Mouse (Mus musculus): ENCODE measurements around the gene Hcn1.

Hcn1 gene

DNA sequence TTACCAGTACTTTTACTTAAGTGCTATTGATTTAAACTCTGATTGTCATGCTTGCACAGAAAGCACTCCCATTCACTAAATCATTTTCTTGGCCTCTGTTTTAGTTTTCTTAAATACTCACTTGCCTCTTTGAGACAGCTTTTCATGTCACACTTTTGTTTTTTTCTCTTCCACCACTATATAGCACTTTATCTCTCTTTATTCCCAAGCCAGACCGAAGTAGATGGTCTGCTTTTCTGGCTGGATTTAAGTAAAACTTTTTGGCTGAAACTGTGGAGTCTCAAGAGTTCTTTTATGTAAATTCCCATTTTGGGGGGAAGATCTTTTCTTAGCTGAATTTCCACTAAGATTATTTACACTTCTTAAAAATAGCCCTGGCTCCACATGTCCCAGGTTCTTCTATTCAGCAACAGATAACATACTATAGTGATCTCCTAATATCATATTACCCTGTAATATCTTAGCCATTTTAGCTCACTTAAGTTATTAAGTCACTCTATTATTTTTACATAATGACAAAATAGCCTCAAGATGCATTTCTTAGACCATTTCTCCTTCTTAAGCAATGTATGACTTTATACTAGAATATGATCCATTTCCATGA lies 92.7 kb downstream of the Hcn1 start:
- in situ Hi-C loops (cut with MboI; ENCODE audit: unreplicated experiment in 2 of 2), result no loop called here

DNA sequence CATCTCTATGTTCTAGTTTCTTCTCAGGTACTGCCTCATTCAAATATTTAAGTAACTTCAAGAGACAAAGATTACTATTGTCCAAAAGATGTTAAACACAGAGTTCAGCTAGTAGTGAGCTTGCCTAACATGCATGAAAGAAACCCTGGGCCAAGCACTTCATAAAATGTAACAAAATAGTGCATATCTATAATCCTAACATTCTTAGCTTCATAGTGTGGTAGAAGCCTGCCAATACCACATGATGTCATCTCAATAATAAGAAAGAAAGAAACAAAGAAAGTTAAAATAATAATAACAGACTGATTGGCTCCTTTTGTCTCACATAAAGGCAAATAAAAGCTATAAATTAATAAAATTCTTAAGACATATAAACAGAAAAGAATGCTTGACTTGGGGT lies 103.5 kb downstream of the Hcn1 start:
- in situ Hi-C loops (cut with MboI; ENCODE audit: unreplicated experiment in 2 of 2), result no loop called here

DNA sequence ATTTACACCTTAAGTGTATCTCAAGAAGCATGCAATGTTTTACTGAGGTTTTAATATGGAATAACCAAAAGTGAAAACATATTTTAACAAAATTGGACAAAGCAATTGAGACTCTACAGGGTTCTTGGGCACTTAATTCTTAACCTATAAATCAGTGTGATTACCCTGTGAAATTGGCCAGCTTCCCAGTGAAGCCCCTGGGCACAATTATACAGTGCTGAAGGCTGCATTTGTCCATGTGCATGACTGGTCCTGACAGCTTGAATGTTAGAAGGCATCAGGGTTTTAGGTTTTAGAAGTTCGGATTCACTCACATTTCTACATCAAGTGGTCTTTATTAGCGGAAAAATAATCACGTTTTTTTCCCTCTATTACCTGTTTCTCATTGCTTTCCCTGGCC lies 103.9 kb downstream of the Hcn1 start:
- in situ Hi-C loops (cut with MboI; ENCODE audit: unreplicated experiment in 2 of 2), result no loop called here

DNA sequence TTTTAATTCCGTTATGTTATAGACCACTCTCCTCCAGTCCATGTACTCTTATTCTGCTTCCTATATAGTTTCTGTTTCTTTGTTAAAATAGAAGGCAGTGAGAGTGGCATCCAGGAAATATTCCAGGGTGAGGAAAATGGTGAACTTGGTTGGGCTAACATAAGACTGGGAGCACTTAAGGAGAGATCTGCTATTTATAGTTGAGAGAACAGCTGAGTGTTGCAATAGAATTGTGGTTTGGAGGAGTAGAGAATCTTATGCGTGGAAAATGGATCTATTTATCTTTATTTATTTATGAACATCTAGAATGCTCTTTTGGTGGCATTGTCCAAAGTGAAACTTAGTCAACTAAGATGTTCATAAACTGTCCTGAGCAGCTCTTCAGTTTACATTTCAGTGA lies 104.4 kb downstream of the Hcn1 start:
- in situ Hi-C loops (cut with MboI; ENCODE audit: unreplicated experiment in 2 of 2), result no loop called here

DNA sequence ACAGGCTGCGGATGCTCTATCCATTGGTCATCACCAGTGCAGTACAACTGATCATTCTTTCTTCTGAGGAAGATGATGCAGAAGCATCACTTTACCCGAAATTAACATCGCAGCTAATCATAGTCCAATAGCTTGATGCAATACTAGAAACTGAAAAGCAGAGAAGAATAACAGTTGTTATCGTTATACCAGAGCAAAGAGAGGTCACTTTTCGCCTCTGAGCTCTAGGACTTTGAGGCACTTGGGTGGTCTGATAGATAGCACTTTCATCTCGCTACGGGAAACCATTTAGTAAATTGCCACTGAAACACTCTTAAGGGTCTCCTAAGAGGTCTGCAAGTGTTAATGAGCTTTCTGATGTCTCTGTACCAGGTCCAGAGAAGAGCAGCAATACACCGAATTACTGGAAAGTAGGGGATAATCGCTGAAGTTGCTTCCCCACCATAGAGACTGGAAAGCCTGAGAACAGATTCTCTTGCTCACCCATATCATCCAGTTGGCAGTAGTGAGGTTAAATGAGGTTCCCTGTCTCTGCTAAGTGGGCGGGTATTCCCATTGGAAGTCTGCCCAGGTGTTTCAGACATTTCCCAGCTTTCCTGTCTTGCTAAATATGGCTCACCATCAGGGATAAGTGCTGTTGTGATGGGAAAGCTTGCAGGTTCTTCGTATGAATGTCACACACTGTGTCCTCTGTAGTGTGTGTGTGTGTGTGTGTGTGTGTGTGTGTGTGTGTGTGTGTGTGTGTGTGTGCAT lies 105.0 kb downstream of the Hcn1 start:
- in situ Hi-C loops (cut with MboI; ENCODE audit: unreplicated experiment in 2 of 2), result no loop called here

DNA sequence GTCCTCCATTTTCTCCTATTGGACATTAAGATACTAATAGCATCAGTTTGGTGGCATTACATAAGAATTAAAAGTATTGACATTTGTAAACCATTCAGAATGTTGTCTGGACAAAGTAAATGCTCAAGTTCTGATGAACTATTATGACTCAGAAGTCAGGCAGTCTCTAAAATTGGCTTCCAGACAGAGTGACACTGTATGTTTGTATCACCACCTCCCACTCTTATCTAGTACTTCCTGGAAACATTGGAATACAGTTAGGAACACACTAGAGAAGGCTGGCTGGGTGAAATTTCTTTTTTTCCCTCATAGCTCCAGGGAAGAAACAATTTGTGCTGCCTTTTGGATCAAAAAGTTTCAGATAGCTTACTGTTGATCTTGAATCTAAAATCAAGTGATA lies 108.7 kb downstream of the Hcn1 start:
- in situ Hi-C loops (cut with MboI; ENCODE audit: unreplicated experiment in 2 of 2), result no loop called here

DNA sequence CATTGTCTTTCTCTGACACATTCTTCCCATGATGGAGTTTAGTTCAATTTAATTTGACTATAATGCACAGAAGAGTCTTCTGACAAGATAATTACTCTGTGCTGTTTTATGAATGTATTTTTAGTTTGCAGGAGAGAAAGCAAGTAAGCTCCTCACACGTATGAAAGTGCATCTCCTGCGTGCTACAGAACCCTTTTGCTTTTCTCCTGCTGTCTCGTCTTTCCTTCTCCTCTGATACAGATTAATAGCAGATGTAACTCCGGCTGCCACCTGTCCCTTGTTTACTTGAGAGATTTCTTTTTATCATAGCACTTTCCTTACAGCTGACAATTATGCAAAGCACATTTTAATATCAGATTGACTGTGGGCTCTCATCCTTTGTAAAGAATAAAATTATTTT lies 120.0 kb downstream of the Hcn1 start:
- in situ Hi-C loops (cut with MboI; ENCODE audit: unreplicated experiment in 2 of 2), result no loop called here

DNA sequence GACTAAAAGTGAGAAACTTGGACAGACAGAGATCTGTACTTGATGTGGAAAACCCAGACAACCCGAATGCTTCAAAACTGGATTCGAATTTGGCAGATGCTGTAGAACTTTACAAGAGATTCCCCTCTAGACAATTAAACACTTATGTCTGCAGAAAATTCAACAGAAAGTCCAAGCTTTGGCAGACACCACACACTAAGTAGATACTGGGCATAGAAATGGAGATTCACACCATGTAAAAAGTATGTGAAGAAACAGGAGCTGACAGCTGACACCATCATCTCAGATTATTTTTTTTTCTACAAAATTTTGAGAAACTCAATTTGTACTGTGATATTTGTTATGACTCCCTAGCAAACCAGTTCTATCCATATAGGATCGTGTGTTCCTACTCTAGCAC lies 122.0 kb downstream of the Hcn1 start:
- in situ Hi-C loops (cut with MboI; ENCODE audit: unreplicated experiment in 2 of 2), result no loop called here

DNA sequence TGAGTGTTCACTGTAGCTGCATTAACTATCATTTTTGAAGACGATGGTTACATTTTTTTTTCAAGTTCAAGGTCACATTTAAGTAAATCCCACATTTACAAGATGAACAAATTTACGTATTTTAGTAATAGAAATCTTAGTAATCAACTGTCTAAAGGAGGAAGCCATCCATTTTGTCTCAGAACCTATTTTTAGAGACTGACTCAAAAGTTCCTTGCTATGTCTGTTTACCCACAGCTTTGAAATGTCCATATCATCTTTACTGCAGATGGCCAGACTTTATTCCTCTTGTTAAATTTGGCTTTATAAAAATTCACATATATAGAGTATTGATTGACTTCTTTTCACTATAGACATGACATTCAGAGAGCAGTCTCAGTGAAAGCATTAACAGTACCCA lies 126.3 kb downstream of the Hcn1 start:
- in situ Hi-C loops (cut with MboI; ENCODE audit: unreplicated experiment in 2 of 2), result no loop called here

DNA sequence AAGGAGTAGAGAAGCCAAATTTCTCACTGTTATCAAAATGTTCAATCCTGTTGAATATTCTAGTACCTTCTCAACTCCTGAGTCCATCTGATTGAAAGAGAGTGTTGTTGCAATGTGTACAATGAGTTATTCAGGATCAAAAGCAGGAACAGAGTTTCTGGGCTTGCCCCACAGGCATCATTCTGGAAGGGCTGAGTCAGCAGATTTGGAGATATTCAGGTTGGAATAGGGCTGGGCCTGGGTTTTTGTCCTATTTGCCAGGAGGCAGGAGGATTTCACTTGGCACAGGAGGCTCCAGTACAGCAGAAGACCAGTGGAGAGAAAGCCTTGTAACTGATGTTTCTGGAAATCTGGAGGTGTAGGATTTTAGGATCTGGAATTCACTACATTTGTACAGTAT lies 130.6 kb downstream of the Hcn1 start:
- in situ Hi-C loops (cut with MboI; ENCODE audit: unreplicated experiment in 2 of 2), result no loop called here

DNA sequence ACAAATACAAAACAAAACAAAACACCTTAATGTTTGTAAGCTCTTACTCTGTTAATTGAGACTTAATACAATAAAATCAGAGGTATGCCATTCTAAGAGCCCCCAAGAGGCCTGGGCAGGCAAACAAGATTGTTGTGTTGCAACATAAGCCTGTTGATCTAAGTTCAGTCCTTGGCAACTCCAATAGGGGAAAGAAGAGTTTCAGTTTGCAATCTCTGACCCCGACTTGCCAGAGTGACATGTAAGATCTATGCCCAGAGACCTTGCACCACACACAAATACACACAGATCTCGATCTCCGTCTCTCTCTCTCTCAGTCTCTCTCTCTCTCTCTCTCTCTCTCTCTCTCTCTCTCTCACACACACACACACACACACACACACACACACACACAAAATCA lies 142.3 kb downstream of the Hcn1 start:
- in situ Hi-C loops (cut with MboI; ENCODE audit: unreplicated experiment in 2 of 2), result no loop called here

DNA sequence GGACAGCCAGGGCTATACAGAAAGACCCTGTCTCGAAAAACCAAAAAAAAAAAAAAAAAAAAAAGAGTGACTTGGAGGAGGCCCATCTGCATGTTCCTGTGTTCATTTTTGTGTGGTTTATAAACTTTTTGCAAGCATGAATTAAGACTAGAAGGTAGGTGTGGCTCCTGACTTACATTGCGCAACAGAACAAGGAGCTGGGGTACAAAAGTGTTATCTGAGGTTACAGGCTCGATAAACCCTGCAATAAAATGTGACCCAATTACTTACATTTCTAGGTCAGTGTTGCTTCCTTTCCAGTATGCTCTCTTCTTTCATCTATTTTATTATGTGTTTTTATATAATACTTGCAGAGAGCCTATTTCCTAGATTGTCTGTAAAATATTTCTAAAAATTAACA lies 143.1 kb downstream of the Hcn1 start:
- in situ Hi-C loops (cut with MboI; ENCODE audit: unreplicated experiment in 2 of 2), result no loop called here

DNA sequence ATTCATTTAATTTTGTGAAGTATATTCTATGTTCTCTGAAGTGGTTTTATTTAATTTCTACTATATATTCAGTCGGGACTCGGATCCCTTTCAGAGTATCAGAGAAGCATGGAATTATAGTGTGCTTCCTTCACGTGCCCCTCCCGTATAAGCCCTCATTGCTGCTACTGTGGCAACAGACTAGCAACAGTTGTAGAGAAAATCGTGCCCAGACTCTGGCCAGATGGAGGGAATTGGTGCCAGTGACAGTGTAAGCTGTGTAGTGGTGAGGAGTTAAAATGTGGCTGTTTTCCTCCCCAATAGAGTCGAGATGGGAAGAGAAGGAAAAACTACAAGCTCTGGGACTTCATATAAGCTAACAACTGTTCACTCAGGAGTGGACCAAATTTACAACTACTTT lies 163.4 kb downstream of the Hcn1 start:
- in situ Hi-C loops (cut with MboI; ENCODE audit: unreplicated experiment in 2 of 2), result no loop called here

DNA sequence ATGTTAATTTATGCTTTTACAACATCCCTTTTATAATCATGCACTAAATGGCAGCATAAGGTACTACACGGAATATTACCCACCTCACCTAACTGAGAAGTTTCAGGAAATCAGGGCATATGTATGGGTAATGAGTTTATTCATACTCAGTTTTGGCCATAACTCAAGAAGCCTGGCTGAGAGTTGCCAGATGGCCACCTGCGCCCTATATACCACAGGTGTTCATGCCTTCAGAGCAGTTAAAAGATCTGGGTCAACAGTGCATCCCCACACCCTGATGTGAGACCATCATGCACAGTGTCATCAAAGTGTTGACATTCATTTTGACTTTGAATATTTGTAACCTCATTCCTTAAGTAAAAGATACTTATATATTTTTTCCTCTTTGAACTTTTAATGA lies 183.3 kb downstream of the Hcn1 start:
- in situ Hi-C loops (cut with MboI; ENCODE audit: unreplicated experiment in 2 of 2), result no loop called here

DNA sequence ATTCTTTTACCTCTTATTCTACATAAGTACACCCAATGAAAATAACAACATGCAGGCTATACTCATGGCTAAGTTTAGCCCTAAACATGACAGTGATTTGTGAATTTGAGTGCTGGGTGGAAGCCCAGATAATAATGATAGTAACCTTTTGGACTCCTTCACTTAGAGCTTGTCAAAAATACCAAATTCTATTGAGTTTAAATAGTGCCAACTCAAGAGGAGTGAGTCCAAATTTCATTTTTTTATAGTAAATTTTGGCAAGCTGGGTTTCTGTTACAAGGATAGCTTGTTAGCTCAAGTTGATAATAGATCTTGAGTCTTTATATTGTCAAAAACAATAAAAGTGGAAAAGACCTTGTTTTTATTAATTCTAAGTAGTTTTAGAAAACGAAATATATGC lies 190.7 kb downstream of the Hcn1 start:
- in situ Hi-C loops (cut with MboI; ENCODE audit: unreplicated experiment in 2 of 2), result no loop called here

DNA sequence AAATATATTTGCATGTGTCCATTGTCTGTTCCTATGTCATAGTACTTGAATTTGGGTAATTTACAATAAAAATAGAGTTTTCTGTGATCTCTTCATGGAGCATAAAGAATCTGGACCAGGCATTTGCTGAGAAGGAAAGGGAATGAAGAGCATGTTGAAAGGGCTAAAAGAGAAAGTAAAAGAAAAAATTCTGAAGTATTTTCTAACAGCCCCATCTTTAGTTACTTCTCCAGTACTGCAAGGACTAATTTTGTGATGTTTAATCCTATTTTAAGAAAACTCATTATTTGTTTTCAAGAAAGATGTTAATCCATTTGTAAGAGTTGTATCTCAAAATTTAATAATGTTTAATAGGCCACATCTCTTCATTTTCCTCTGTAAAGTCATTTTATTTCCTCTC lies 198.9 kb downstream of the Hcn1 start:
- in situ Hi-C loops (cut with MboI; ENCODE audit: unreplicated experiment in 2 of 2), result no loop called here

DNA sequence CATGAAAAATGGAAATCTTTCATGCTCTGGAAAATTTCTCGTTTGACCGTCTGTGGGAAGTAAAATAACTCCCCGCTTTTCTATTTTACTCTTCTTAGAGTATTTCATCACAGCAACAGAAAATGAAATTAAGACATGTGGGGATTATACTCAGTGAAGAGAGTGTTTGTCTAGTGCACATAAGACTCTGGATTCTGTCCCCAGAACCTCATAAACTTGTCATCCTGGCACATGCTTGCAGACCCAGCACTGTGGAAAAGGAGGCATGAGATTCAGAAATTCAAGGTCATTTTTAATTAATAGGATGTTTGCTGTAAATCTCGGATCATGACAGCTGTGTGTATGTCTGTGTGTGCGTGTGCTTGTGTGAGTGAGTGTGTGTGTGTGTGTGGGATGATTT lies 225.5 kb downstream of the Hcn1 start:
- in situ Hi-C loops (cut with MboI; ENCODE audit: unreplicated experiment in 2 of 2), result no loop called here

DNA sequence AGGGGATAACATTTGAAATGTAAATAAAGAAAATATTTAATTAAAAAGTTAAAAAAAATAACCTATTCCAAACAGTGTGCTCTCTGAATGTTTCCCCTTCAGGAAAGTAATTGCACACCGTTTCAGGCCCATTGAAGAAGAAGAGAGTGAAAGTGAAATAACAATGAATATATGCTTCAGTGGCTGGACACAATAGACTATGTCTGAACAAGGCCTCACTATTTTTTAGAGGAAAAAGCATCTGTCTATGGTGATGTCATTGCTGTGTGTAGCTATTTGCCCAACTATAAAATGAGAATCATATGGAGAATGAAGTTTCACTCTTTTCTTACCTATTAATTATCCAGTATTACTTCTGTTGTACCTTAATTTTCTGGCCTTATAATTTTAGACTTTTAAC lies 234.5 kb downstream of the Hcn1 start:
- in situ Hi-C loops (cut with MboI; ENCODE audit: unreplicated experiment in 2 of 2), result no loop called here

DNA sequence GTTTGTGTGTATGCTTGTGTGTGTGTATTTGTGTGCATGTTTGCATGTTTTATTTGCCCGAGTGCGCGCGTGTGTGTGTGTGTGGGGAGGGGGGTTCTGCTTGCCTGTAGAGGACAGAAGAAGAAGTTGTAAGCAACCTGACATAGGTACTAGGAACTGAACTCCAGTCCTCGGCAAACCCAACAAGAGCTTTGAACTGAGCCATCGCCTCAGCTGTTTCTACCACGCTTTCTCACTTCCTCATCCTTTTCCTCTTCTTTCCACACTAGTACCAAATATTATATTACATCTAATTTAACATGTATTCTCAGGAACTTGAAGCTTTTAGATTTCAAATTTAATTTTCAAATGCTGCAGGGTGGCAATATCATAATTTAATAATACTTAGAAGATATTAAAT lies 236.1 kb downstream of the Hcn1 start:
- in situ Hi-C loops (cut with MboI; ENCODE audit: unreplicated experiment in 2 of 2), result no loop called here

DNA sequence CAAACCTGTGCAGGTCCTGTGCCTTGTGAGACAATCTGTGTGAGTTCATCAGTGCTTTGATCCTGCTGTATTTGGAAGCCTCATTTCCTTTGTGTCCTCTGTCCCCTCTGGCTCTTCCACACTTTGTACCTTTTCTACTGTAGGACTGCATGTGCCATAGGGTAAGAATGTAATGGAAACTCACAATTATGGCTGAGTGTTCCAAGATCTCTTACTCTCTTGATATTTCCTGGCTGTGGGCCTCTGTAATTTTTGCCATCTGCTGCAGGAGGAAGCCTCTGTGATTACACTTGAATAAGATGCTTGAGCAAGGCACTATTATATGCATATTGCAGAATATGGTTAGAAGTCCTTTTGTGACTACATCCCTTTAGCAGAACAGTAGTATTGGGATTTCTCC lies 240.2 kb downstream of the Hcn1 start:
- in situ Hi-C loops (cut with MboI; ENCODE audit: unreplicated experiment in 2 of 2), result no loop called here

DNA sequence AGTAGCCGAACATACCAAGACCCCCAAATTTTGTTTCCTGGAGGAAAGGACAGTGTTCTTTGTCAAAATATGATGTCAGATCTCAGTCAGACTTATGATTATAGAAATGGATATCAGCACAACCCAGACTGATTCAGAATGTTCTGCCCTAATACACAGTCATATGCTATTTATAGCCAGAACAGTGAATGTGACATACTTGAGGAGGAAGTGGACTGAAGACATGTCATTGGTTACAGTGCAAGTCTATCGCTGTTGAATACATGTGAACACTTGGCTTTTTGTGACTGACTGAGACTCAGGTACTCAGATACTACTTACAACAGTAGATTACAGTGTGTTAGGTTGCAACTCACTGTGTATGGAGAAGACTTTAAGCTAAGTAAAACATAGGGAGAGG lies 245.2 kb downstream of the Hcn1 start:
- in situ Hi-C loops (cut with MboI; ENCODE audit: unreplicated experiment in 2 of 2), result no loop called here

DNA sequence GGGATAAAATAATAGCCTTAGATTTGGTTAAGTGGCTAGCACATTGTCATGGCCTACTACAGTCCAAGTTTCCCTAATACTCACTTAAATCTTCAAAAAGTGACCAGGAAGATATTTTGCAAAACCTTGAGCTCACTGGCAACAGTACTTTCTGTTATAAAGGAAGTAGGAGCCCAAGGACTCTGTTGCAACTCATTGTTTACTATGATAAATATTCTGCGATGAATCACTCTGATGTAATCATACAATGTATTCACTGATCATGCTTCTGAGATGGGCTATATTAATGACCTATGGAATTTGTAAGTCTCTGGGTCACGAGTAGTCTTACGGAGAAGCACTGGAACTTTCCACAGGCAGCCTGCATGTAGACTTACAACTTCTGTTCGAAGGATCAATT lies 246.6 kb downstream of the Hcn1 start:
- in situ Hi-C loops (cut with MboI; ENCODE audit: unreplicated experiment in 2 of 2), result no loop called here
